Mouse (Mus musculus) embryonic facial prominence, embryonic 14.5 days (tissue): ENCODE measurements at regions not wholly inside any gene's neighbourhood (a gene's known extent, or its start where the extent isn't known, plus 50 kb on each side); places are given as distances from the start of the nearest gene placed in this dataset.
A peak's percentile ranks its signal among the peaks of the same experiment; 100 is the strongest.

Source experiments
- ATAC-seq: fragments of 200-750 bp; cut with Nextera tagmentation; 2 replicates; pipeline ENCODE4 v1.8.0; 2017; ENCODE audit warnings: low read depth, moderate number of reproducible peaks, moderate TSS enrichment
- DNase-seq: peaks from one replicate; pipeline ENCODE4 v3.0.0-alpha.2; 2015; ENCODE audit warnings: low spot score
- H3K27ac ChIP-seq: fragments of 300-500 bp; sonication (generic); replicated peaks from 2 replicates; pipeline ENCODE4 v1.5.1; 2014; ENCODE audit warnings: low read depth, mild to moderate bottlenecking, low read length, moderate library complexity
- H3K27me3 ChIP-seq: fragments of 300-500 bp; sonication (generic); replicated peaks from 2 replicates; pipeline ENCODE4 v1.6.1; 2014; ENCODE audit warnings: low read length; ENCODE audit not compliant: control insufficient read depth, insufficient read depth
- H3K36me3 ChIP-seq: fragments of 300-500 bp; sonication (generic); 2 replicates; pipeline ENCODE4 v1.6.1; 2014; ENCODE audit warnings: low read length, mixed read lengths; ENCODE audit not compliant: control insufficient read depth, insufficient read depth
- H3K4me1 ChIP-seq: fragments of 300-500 bp; sonication (generic); 2 replicates; pipeline ENCODE4 v1.6.1; 2014; ENCODE audit warnings: antibody characterized with exemption, low read length; ENCODE audit not compliant: control insufficient read depth, insufficient read depth
- H3K4me2 ChIP-seq: fragments of 300-500 bp; sonication (generic); 2 replicates; pipeline ENCODE4 v1.6.1; 2014; ENCODE audit warnings: low read depth, mild to moderate bottlenecking, low read length, moderate library complexity, mixed read lengths
- H3K4me3 ChIP-seq: fragments of 300-500 bp; sonication (generic); 2 replicates; pipeline ENCODE4 v1.5.1; 2014; ENCODE audit warnings: low read depth, mild to moderate bottlenecking, low read length
- H3K9ac ChIP-seq: fragments of 300-500 bp; sonication (generic); 2 replicates; pipeline ENCODE4 v1.6.1; 2014; ENCODE audit warnings: low read depth, mild to moderate bottlenecking, low read length, moderate library complexity, mixed read lengths
- H3K9me3 ChIP-seq: fragments of 300-500 bp; sonication (generic); 2 replicates; pipeline ENCODE4 v1.6.1; 2016; ENCODE audit warnings: low read length; ENCODE audit not compliant: control insufficient read depth
- WGBS: fragments of 180-500 bp; shearing (Covaris S2); extraction: QIAGEN DNeasy Blood & Tissue Kit; methylation state at CpG from one replicate; pipeline ENCODE4 v1.1.7; 2014; 5-methylcytosine and 5-hydroxymethylcytosine counted together

- Histone ChIP-seq H3K4me2 (no peak overlapping the region), H3K9ac (no peak overlapping the region), H3K27ac (no peak overlapping the region), H3K36me3 (no peaks in the 10 kb centered on the region), H3K4me3 (no peak overlapping the region), H3K9me3 (0 out of 2 replicates have a peak, but pooled peaks cover 4% of the 10 kb centered on the region), H3K27me3 (no peaks in the 10 kb centered on the region), H3K4me1 (peaks cover 12% of the 10 kb centered on the region; the same call in 1 of the 2 replicates)
- ATAC-seq, result no peak
- DNase-seq, result no peak
- 96% methylated on average over 16 of the region's 16 CpGs for WGBS
These were observed 70.5 kb upstream of the S1pr3 start for GRCm38 (mm10) chr13:51337931-51338330.

- Histone ChIP-seq H3K27me3 (no peaks in the 10 kb centered on the region), H3K4me1 (peaks cover 28% of the 10 kb centered on the region), H3K4me2 (no peak overlapping the region), H3K36me3 (no peaks in the 10 kb centered on the region), H3K9ac (no peak overlapping the region), H3K4me3 (no peak overlapping the region), H3K27ac (peak overlapping the region; percentile 70), H3K9me3 (0 out of 2 replicates have a peak, but pooled peaks cover 4% of the 10 kb centered on the region)
- DNase-seq (no peak), ATAC-seq (0 out of 2 replicates have a peak, but pooled peaks have one; percentile 10)
- WGBS, result 73% methylated on average over 4 of the region's 4 CpGs
These were observed 63.1 kb upstream of the S1pr3 start for GRCm38 (mm10) chr13:51345321-51345720.

- H3K27me3 ChIP-seq, result no peaks in the 10 kb centered on the region
- H3K4me2 ChIP-seq, result no peak overlapping the region
- DNase-seq, result peak; percentile 93
- H3K27ac ChIP-seq, result peak overlapping the region; percentile 70
- peaks cover 28% of the 10 kb centered on the region for H3K4me1 ChIP-seq
- peak; percentile 91 for ATAC-seq
- H3K9ac ChIP-seq, result 0 out of 2 replicates have a peak overlapping the region, but pooled peaks have one; percentile 3
- no peaks in the 10 kb centered on the region for H3K36me3 ChIP-seq
- WGBS, result 16% methylated on average over 8 of the region's 8 CpGs
- H3K4me3 ChIP-seq, result no peak overlapping the region
- 0 out of 2 replicates have a peak, but pooled peaks cover 4% of the 10 kb centered on the region for H3K9me3 ChIP-seq
These were observed 62.4 kb upstream of the S1pr3 start for GRCm38 (mm10) chr13:51345839-51346550.

- H3K27ac ChIP-seq, result no peak overlapping the region
- no peak overlapping the region for H3K9ac ChIP-seq
- no peak overlapping the region for H3K4me2 ChIP-seq
- ATAC-seq (no peak), DNase-seq (no peak)
- H3K9me3 ChIP-seq, result no peaks in the 10 kb centered on the region
- no peak overlapping the region for H3K4me3 ChIP-seq
- no peaks in the 10 kb centered on the region for H3K36me3 ChIP-seq
- H3K4me1 ChIP-seq, result peaks cover 28% of the 10 kb centered on the region
- no peaks in the 10 kb centered on the region for H3K27me3 ChIP-seq
- 44% methylated on average over 4 of the region's 4 CpGs for WGBS
These were observed 59.7 kb upstream of the S1pr3 start for GRCm38 (mm10) chr13:51348707-51349106.

GRCm38 (mm10) chr13:51349818-51350551, 58.5 kb upstream of the S1pr3 start:
- no peaks in the 10 kb centered on the region for H3K27me3 ChIP-seq
- H3K36me3 ChIP-seq, result no peaks in the 10 kb centered on the region
- no peak for DNase-seq
- H3K4me2 ChIP-seq, result no peak overlapping the region
- no peak for ATAC-seq
- 63% methylated on average over 11 of the region's 11 CpGs for WGBS
- no peaks in the 10 kb centered on the region for H3K9me3 ChIP-seq
- peaks cover 29% of the 10 kb centered on the region for H3K4me1 ChIP-seq
- no peak overlapping the region for H3K4me3 ChIP-seq
- no peak overlapping the region for H3K9ac ChIP-seq
- no peak overlapping the region for H3K27ac ChIP-seq

- ATAC-seq (no peak), DNase-seq (no peak)
- WGBS, result 69% methylated on average over 4 of the region's 4 CpGs
- H3K4me3 ChIP-seq, result no peak overlapping the region
- H3K9ac ChIP-seq, result no peak overlapping the region
- no peak overlapping the region for H3K4me2 ChIP-seq
- H3K36me3 ChIP-seq, result no peaks in the 10 kb centered on the region
- H3K9me3 ChIP-seq, result no peaks in the 10 kb centered on the region
- H3K27me3 ChIP-seq, result no peaks in the 10 kb centered on the region
- H3K27ac ChIP-seq, result no peak overlapping the region
- peaks cover 22% of the 10 kb centered on the region; the same call in 1 of the 2 replicates for H3K4me1 ChIP-seq
These were observed 55.6 kb upstream of the S1pr3 start for GRCm38 (mm10) chr13:51352874-51353273.

- Histone ChIP-seq H3K9ac (no peak overlapping the region), H3K9me3 (no peaks in the 10 kb centered on the region), H3K36me3 (no peaks in the 10 kb centered on the region), H3K4me2 (no peak overlapping the region), H3K27me3 (no peaks in the 10 kb centered on the region), H3K27ac (peak overlapping the region; percentile 48; the same call in 1 of the 2 replicates), H3K4me1 (peaks cover 10% of the 10 kb centered on the region; the same call in 1 of the 2 replicates), H3K4me3 (no peak overlapping the region)
- peak; percentile 69 for DNase-seq
- 19% methylated on average over 2 of the region's 2 CpGs for WGBS
- no peak for ATAC-seq
These were observed 52.9 kb upstream of the S1pr3 start for GRCm38 (mm10) chr13:51355507-51355906.
